Mouse (Mus musculus) heart, embryonic 11.5 days (tissue): ENCODE data around the gene Slc34a3. TPM values are rescaled to one million over a fixed set of nuclear protein-coding genes. Genes with fewer than 3 reads are reported as not detected.
"Not testable (repeated sequence)": the region's sequence is repeated elsewhere in the genome, so short reads cannot be mapped to it uniquely, and the experiment has no call there.

Source experiments
- ATAC-seq: fragments of 200-750 bp; cut with Nextera tagmentation; replicated peaks from 2 replicates; pipeline ENCODE4 v1.8.0; 2017; ENCODE audit warnings: moderate library complexity; ENCODE audit not compliant: insufficient number of reproducible peaks, low FRiP score, low TSS enrichment
- H3K27ac ChIP-seq: fragments of 300-500 bp; sonication (generic); 2 replicates; pipeline ENCODE4 v1.5.1; 2014; ENCODE audit warnings: mild to moderate bottlenecking, low read depth, low read length
- H3K27me3 ChIP-seq: fragments of 300-500 bp; sonication (generic); 2 replicates; pipeline ENCODE4 v1.6.1; 2014; ENCODE audit warnings: mild to moderate bottlenecking, low read length, mixed read lengths; ENCODE audit not compliant: control insufficient read depth, insufficient read depth
- H3K36me3 ChIP-seq: fragments of 300-500 bp; sonication (generic); 2 replicates; pipeline ENCODE4 v1.6.1; 2014; ENCODE audit warnings: mild to moderate bottlenecking, low read length, moderate library complexity, mixed read lengths; ENCODE audit not compliant: control insufficient read depth, insufficient read depth
- H3K4me1 ChIP-seq: fragments of 300-500 bp; sonication (generic); 2 replicates; pipeline ENCODE4 v1.6.1; 2014; ENCODE audit warnings: low read length; ENCODE audit not compliant: control insufficient read depth, insufficient read depth
- H3K4me2 ChIP-seq: fragments of 300-500 bp; sonication (generic); 2 replicates; pipeline ENCODE4 v1.6.1; 2014; ENCODE audit warnings: mild to moderate bottlenecking, moderate library complexity
- H3K4me3 ChIP-seq: fragments of 300-500 bp; sonication (generic); 2 replicates; pipeline ENCODE4 v1.5.1; 2014; ENCODE audit warnings: low read depth, low read length
- H3K9ac ChIP-seq: fragments of 300-500 bp; sonication (generic); 2 replicates; pipeline ENCODE4 v1.6.1; 2014; ENCODE audit warnings: mild to moderate bottlenecking, low read depth, low read length, moderate library complexity
- H3K9me3 ChIP-seq: fragments of 300-500 bp; sonication (generic); replicated peaks from 2 replicates; pipeline ENCODE4 v1.6.1; 2016; ENCODE audit warnings: low read length; ENCODE audit not compliant: control insufficient read depth
- WGBS: fragments of 180-500 bp; shearing (Covaris S2); extraction: QIAGEN DNeasy Blood & Tissue Kit; methylation state at CpG from one replicate; pipeline ENCODE4 v1.1.7; 2014; ENCODE audit not compliant: insufficient replicate concordance; 5-methylcytosine and 5-hydroxymethylcytosine counted together
- polyA plus RNA-seq: library from polyadenylated mRNA; unstranded; fragments of >200 nt; fragmentation: Nextera tagmentation; extraction: Ambion mirVana; gene quantifications from 2 replicates; pipeline ENCODE4 v1.2.1, GENCODE M21; 2014

The Slc34a3 gene
- polyA plus RNA-seq, 1 experiment from 2014 or later = not detected

- H3K4me1 ChIP-seq = peaks cover 10% of the 10 kb centered on the region
- H3K27ac ChIP-seq, H3K36me3 ChIP-seq, H3K27me3 ChIP-seq, H3K4me3 ChIP-seq, H3K9me3 ChIP-seq, H3K4me2 ChIP-seq, ATAC-seq, H3K9ac ChIP-seq: not testable (repeated sequence)
- WGBS = 78% methylated on average over 5 of the region's 5 CpGs
Observed at GRCm38 (mm10) chr2:25257250-25257649, 23.1 kb upstream of the Slc34a3 start.

GRCm38 (mm10) chr2:25256443-25257109, 22.4 kb upstream of the Slc34a3 start:
- H3K36me3 ChIP-seq, H3K27ac ChIP-seq, H3K9ac ChIP-seq, ATAC-seq, H3K9me3 ChIP-seq, H3K27me3 ChIP-seq: not testable (repeated sequence)
- H3K4me1 ChIP-seq = peaks cover 10% of the 10 kb centered on the region
- peak overlapping the region; percentile 96 for H3K4me2 ChIP-seq
- 59% methylated on average over 11 of the region's 12 CpGs for WGBS
- H3K4me3 ChIP-seq = peak overlapping the region; percentile 100

GRCm38 (mm10) chr2:25255284-25255779, 21.2 kb upstream of the Slc34a3 start, which contains the start of gene Tmem203:
TSS of gene Tmem203 (plus strand) at chr2:25255439.
- peak within 1 kb of the TSS; percentile 96 for H3K4me2 ChIP-seq
- H3K27ac ChIP-seq = peak within 1 kb of the TSS; percentile 25
- peak within 1 kb of the TSS; percentile 90 for H3K9ac ChIP-seq
- H3K4me3 ChIP-seq = peak within 1 kb of the TSS; percentile 100
- H3K36me3 ChIP-seq = peaks cover 5% of the 10 kb centered on the region; the same call in 1 of the 2 replicates
- no peaks in the 10 kb centered on the region for H3K27me3 ChIP-seq
- ATAC-seq = peak; percentile 79
- H3K4me1 ChIP-seq = peaks cover 10% of the 10 kb centered on the region
- H3K9me3 ChIP-seq = no peaks in the 10 kb centered on the region
- WGBS = under 1% methylated on average over 39 of the region's 39 CpGs

- no peak overlapping the region for H3K27ac ChIP-seq
- no peaks in the 10 kb centered on the region for H3K9me3 ChIP-seq
- no peak overlapping the region for H3K9ac ChIP-seq
- peaks cover 11% of the 10 kb centered on the region; the same call in 1 of the 2 replicates for H3K36me3 ChIP-seq
- no peak overlapping the region for H3K4me3 ChIP-seq
- no peak for ATAC-seq
- WGBS = 72% methylated on average over 1 of the region's 1 CpGs
- peaks cover 10% of the 10 kb centered on the region for H3K4me1 ChIP-seq
- no peak overlapping the region for H3K4me2 ChIP-seq
- H3K27me3 ChIP-seq = no peaks in the 10 kb centered on the region
Observed at GRCm38 (mm10) chr2:25252331-25252730, 18.2 kb upstream of the Slc34a3 start.

- H3K9me3 ChIP-seq = no peaks in the 10 kb centered on the region
- H3K4me3 ChIP-seq = no peak within 1 kb of the TSS
- H3K9ac ChIP-seq = no peak within 1 kb of the TSS
- 86% methylated on average over 10 of the region's 10 CpGs for WGBS
- H3K4me1 ChIP-seq = peaks cover 9% of the 10 kb centered on the region
- H3K36me3 ChIP-seq = peaks cover 9% of the 10 kb centered on the region
- no peak for ATAC-seq
- no peak within 1 kb of the TSS for H3K4me2 ChIP-seq
- H3K27me3 ChIP-seq = peaks cover 26% of the 10 kb centered on the region
- H3K27ac ChIP-seq = no peak within 1 kb of the TSS
Observed at GRCm38 (mm10) chr2:25246183-25247072, 12.3 kb upstream of the Slc34a3 start, which contains the start of gene AL732309.1. TSS of gene AL732309.1 (minus strand) at chr2:25246863.

- Histone ChIP-seq H3K4me1 (peaks cover 20% of the 10 kb centered on the region), H3K36me3 (peaks cover 6% of the 10 kb centered on the region), H3K27ac (no peak overlapping the region), H3K4me2 (no peak overlapping the region), H3K9ac (no peak overlapping the region), H3K27me3 (peaks cover 31% of the 10 kb centered on the region), H3K9me3 (no peaks in the 10 kb centered on the region), H3K4me3 (no peak overlapping the region)
- 87% methylated on average over 4 of the region's 4 CpGs for WGBS
- no peak for ATAC-seq
Observed at GRCm38 (mm10) chr2:25244144-25244543, 10.0 kb upstream of the Slc34a3 start.

GRCm38 (mm10) chr2:25243342-25243741, 9.2 kb upstream of the Slc34a3 start:
- WGBS = 73% methylated on average over 8 of the region's 8 CpGs
- H3K4me1 ChIP-seq = peaks cover 20% of the 10 kb centered on the region
- no peaks in the 10 kb centered on the region for H3K9me3 ChIP-seq
- ATAC-seq = no peak
- H3K27ac ChIP-seq = no peak overlapping the region
- peaks cover 31% of the 10 kb centered on the region for H3K27me3 ChIP-seq
- no peak overlapping the region; the same call in 1 of the 2 replicates for H3K4me2 ChIP-seq
- no peak overlapping the region for H3K4me3 ChIP-seq
- no peak overlapping the region for H3K9ac ChIP-seq
- H3K36me3 ChIP-seq = peaks cover 6% of the 10 kb centered on the region

- H3K36me3 ChIP-seq = no peaks in the 10 kb centered on the region; the same call in 1 of the 2 replicates
- no peaks in the 10 kb centered on the region for H3K9me3 ChIP-seq
- H3K4me3 ChIP-seq = peak within 1 kb of the TSS; percentile 58
- H3K27ac ChIP-seq = no peak within 1 kb of the TSS
- peak within 1 kb of the TSS; percentile 66 for H3K9ac ChIP-seq
- peaks cover 20% of the 10 kb centered on the region for H3K4me1 ChIP-seq
- peaks cover 31% of the 10 kb centered on the region for H3K27me3 ChIP-seq
- WGBS = under 1% methylated on average over 55 of the region's 59 CpGs
- ATAC-seq = no peak
- H3K4me2 ChIP-seq = peak within 1 kb of the TSS; percentile 98
Observed at GRCm38 (mm10) chr2:25242101-25242506, 7.9 kb upstream of the Slc34a3 start, which contains the start of the genes Rnf208 and Cysrt1. TSS of gene Rnf208 (plus strand) at chr2:25242255. TSS of gene Cysrt1 (minus strand) at chr2:25242452.
